Mouse (Mus musculus): ENCODE results near the gene Trpv3.
"Not testable (repeated sequence)": the region's sequence is repeated elsewhere in the genome, so short reads cannot be mapped to it uniquely, and the experiment has no call there.

Gene Trpv3

GRCm38 (mm10) chr11:73283926-73284325, 16.7 kb downstream of the Trpv3 start:
- DNase-seq (ENCODE audit: extremely low read depth, insufficient read length, low spot score): peak; percentile 42

- peak; percentile 42 for DNase-seq (ENCODE audit: extremely low read depth, insufficient read length, low spot score)
Observed at GRCm38 (mm10) chr11:73284351-73284750, 17.2 kb downstream of the Trpv3 start.

- DNase-seq (ENCODE audit: extremely low read depth, insufficient read length, low spot score): no peak
Observed at GRCm38 (mm10) chr11:73289621-73290020, 22.4 kb downstream of the Trpv3 start.

GRCm38 (mm10) chr11:73303123-73303522, 35.9 kb downstream of the Trpv3 start:
- DNase-seq (ENCODE audit: extremely low read depth, insufficient read length, low spot score): no peak

GRCm38 (mm10) chr11:73315961-73316360, 48.8 kb downstream of the Trpv3 start:
- no peak for DNase-seq (ENCODE audit: extremely low read depth, insufficient read length, low spot score)

DNA sequence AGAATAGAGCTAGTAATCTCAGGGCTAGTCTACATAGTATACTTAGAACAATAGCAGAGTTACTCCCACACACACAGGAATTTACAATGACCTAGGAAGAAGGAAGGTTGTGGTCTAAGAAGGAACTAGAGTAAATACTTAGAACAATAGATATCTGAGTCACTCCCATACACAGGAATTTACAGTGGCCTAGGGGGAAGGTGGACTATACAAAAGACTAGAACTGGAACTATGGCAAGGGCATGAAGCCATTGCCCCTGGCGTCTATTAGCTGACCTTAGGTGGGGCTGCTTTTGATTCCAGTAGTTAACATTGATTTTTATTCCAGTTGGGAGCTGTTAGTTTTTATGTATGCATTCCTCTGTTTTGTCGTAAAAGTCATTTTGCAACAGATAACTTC, 51.4 kb downstream of the Trpv3 start:
- not testable (repeated sequence) for DNase-seq (ENCODE audit: extremely low read depth, insufficient read length, low spot score)

GRCm38 (mm10) chr11:73321064-73321463, 53.9 kb downstream of the Trpv3 start:
- not testable (repeated sequence) for DNase-seq (ENCODE audit: extremely low read depth, insufficient read length, low spot score)

DNA sequence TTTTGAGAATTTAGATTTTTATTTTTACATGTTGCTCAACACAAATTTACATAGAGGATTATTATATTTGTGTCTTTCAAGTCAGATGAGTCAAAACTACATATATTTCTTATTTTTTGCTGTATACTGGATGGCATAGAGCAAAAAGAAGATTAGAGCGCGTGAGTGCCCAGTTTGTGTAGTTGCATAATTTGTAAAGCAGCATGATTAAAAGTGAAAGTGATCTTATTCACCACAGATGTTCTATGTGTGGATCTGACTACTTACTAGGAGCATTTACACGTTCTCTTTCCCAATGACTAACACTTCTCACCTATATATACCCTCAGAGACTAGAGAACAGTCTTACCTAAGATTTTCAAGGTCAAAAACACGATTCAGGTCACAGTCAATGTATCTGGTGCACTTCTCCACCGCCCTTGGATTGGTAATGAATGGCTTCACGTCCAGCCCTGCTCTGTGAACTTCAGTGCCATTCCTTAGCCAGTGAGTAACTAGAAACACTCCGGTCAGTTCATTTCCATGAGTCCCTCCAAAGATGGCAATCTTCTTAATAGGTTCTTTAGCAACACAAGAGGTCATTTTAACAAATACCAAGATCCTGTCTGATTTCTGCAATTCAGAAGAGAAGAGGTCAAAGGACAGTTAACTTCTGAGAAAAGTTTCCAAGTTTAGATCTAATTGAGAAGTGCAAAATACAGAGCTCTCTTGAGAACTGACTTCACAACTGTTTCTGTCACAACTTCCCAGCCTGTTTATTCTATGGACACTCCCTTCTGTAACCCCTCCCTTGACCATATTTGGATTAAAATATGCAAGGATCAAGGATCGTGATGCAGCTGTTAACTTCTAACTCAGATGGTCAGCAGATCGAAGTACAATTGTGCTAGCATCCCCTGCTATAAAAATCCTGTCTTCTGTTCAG, 57.0 kb downstream of the Trpv3 start:
- DNase-seq (ENCODE audit: extremely low read depth, insufficient read length, low spot score): no peak

- peak; percentile 38 for DNase-seq (ENCODE audit: extremely low read depth, insufficient read length, low spot score)
Observed at GRCm38 (mm10) chr11:73326485-73326886, 59.3 kb downstream of the Trpv3 start.

DNA sequence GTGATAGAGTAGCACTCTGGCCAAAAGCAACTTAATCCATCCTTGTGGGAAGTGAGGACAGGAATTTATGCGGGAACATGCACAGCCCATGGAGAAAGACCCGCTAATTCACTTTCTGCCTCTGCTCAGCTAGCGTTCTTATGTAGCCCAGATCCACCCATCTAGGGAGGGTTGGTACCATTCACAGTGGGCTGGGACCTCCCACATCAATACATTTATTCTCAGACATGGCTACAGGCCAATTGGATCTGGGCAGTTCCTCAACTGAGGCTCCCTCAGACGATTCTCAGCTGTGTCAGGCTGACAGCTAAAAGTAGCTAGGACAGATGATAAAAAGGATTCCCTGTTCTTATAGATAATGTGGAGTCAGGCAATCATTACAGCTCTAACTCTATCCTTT, 60.2 kb downstream of the Trpv3 start:
- no peak for DNase-seq (ENCODE audit: extremely low read depth, insufficient read length, low spot score)

DNA sequence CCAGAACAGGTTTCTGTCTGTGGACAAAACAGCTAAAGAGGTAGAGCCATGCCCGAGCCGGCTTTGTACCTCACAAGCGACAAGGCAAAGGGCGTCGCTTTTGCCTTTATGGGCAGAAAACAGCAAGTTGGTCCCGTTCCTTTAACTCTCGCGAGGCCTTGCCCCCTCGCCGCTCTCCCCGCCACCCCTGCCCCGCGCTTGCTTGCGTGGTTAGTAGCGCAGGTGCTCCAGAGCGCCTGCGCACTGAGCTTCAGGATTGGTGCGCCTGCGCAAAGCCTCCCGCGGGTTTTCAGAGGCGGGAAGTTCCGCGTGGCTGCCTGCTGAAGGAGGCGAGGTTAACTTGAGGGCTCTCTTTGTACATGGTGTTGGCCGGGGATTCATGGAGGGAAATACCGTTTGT, 62.3 kb downstream of the Trpv3 start, which contains the start of the genes Aspa, Gm49340 and Spata22:
Aspa (minus strand) TSS at position 155 of the 400 bp plus-strand sequence.
Gm49340 (plus strand) TSS at position 300 of the 400 bp plus-strand sequence.
Spata22 (plus strand) TSS at position 300 of the 400 bp plus-strand sequence.
- peak; percentile 14 for DNase-seq (ENCODE audit: extremely low read depth, insufficient read length, low spot score)

DNA sequence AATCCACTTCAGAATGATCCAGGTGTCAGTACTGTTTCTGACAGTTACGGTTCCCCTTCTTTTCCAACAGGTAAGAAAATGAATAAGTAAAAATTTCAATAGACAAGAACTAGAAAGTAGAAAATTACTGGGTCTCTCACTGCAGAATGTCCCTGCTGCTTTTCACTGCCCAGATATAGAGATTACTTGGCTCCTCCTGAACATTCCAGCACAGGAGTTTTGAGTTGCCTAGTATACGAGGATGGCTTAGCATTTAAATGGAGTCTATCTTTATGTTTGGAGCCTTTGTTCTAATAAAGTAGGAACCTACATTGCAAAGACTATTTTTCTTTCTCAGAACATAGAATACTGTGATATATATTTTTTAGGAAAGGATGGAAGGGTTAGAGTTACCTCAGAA, 66.2 kb downstream of the Trpv3 start:
- DNase-seq (ENCODE audit: extremely low read depth, insufficient read length, low spot score): no peak

DNA sequence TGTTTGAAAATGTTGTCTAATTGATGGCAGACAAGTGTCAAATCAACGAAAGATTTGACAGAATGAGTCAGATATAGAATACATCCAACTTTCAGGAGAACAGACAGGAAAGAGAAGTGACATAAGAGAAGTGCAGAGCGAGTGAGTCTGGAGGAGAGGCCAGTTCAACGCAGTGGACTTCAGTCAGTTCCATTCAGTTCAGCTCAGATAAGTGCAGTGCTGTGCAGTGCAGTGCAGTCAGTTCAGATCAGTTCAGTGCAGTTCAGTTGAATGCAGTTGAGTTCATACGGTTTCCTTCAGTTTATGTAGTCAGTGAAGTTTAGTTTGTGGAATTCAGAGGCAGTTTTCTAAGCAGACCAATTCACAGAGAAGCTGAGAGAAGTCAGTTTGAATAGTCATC, 69.7 kb downstream of the Trpv3 start:
- DNase-seq (ENCODE audit: extremely low read depth, insufficient read length, low spot score): no peak
